Mouse (Mus musculus) megakaryocyte, embryonic 14.5 days (primary cell): ENCODE results near the gene Edn2. TPM values are rescaled to one million over a fixed set of nuclear protein-coding genes. Genes with fewer than 3 reads are reported as not detected.

Experiments
- H3K27me3 ChIP-seq: replicated peaks from 2 replicates; pipeline ENCODE3; 2012; ENCODE audit warnings: inconsistent platforms
- H3K36me3 ChIP-seq: replicated peaks from 2 replicates; pipeline ENCODE3; 2012; ENCODE audit warnings: low read length, inconsistent platforms, mixed read lengths
- H3K4me1 ChIP-seq: 2 replicates; pipeline ENCODE4 v1.6.1; 2012; ENCODE audit warnings: inconsistent platforms
- H3K4me3 ChIP-seq: replicated peaks from 2 replicates; pipeline ENCODE3; 2012; ENCODE audit warnings: moderate library complexity, mild to moderate bottlenecking, inconsistent platforms
- H3K9me3 ChIP-seq: 2 replicates; pipeline ENCODE4 v1.6.1; 2012; ENCODE audit warnings: inconsistent platforms
- FLI1 ChIP-seq: IDR thresholded peaks from 2 replicates; pipeline ENCODE4 v1.6.1; 2012; ENCODE audit warnings: low read length, inconsistent platforms, mixed read lengths
- GATA1 ChIP-seq: IDR thresholded peaks from 3 replicates; pipeline ENCODE4 v1.6.1; 2012; ENCODE audit warnings: mixed read lengths, low read length, inconsistent platforms, borderline replicate concordance
- polyA plus RNA-seq: library from polyadenylated mRNA; stranded (reverse); fragments of >175 nt; gene quantifications from 2 replicates; pipeline ENCODE4 v1.2.3, GENCODE M21; 2012; ENCODE audit warnings: low replicate concordance; ENCODE audit not compliant: insufficient read depth

The Edn2 gene
- polyA plus RNA-seq, 1 experiment, result not detected

- peaks cover 24% of the 10 kb centered on the region for H3K36me3 ChIP-seq
- TF ChIP-seq FLI1, result no peak
- no peak for TF ChIP-seq GATA1
- no peak overlapping the region for H3K4me3 ChIP-seq
Observed at GRCm38 (mm10) chr4:120131441-120132220, 29.4 kb upstream of the Edn2 start.

GRCm38 (mm10) chr4:120134223-120134622 lies 26.8 kb upstream of the Edn2 start:
- TF ChIP-seq FLI1 (no peak), GATA1 (no peak)
- Histone ChIP-seq H3K36me3 (peaks cover 24% of the 10 kb centered on the region), H3K9me3 (no peaks in the 10 kb centered on the region)

More at GRCm38 (mm10) chr4:120131441-120132220, 29.4 kb upstream of the Edn2 start:
- H3K9me3 ChIP-seq, result no peaks in the 10 kb centered on the region
- H3K4me1 ChIP-seq, result no peaks in the 10 kb centered on the region
- H3K27me3 ChIP-seq, result peaks cover 44% of the 10 kb centered on the region

GRCm38 (mm10) chr4:120141810-120142209 lies 19.2 kb upstream of the Edn2 start:
- Histone ChIP-seq H3K36me3 (no peaks in the 10 kb centered on the region), H3K4me1 (peaks cover 3% of the 10 kb centered on the region; the same call in 1 of the 2 replicates), H3K9me3 (peaks cover 2% of the 10 kb centered on the region; the same call in 1 of the 2 replicates), H3K27me3 (peaks cover 81% of the 10 kb centered on the region), H3K4me3 (no peak overlapping the region)
- TF ChIP-seq FLI1, result no peak
- TF ChIP-seq GATA1, result no peak

More at GRCm38 (mm10) chr4:120134223-120134622, 26.8 kb upstream of the Edn2 start:
- H3K27me3 ChIP-seq, result peaks cover 40% of the 10 kb centered on the region
- no peak overlapping the region for H3K4me3 ChIP-seq
- no peaks in the 10 kb centered on the region for H3K4me1 ChIP-seq

- Histone ChIP-seq H3K4me3 (no peak overlapping the region), H3K9me3 (peaks cover 2% of the 10 kb centered on the region; the same call in 1 of the 2 replicates), H3K36me3 (no peaks in the 10 kb centered on the region), H3K27me3 (peaks cover 85% of the 10 kb centered on the region), H3K4me1 (peaks cover 3% of the 10 kb centered on the region; the same call in 1 of the 2 replicates)
- no peak for TF ChIP-seq FLI1
Observed at GRCm38 (mm10) chr4:120142905-120143304, 18.1 kb upstream of the Edn2 start.

- no peak overlapping the region for H3K4me3 ChIP-seq
- H3K9me3 ChIP-seq, result peaks cover 2% of the 10 kb centered on the region; the same call in 1 of the 2 replicates
- H3K27me3 ChIP-seq, result peaks cover 87% of the 10 kb centered on the region
- H3K36me3 ChIP-seq, result no peaks in the 10 kb centered on the region
- no peak for TF ChIP-seq FLI1
- no peak for TF ChIP-seq GATA1
- H3K4me1 ChIP-seq, result peaks cover 13% of the 10 kb centered on the region
Observed at GRCm38 (mm10) chr4:120144343-120144742, 16.7 kb upstream of the Edn2 start.

GRCm38 (mm10) chr4:120145931-120146330 lies 15.1 kb upstream of the Edn2 start:
- peaks cover 2% of the 10 kb centered on the region; the same call in 1 of the 2 replicates for H3K9me3 ChIP-seq
- peaks cover 88% of the 10 kb centered on the region for H3K27me3 ChIP-seq

GRCm38 (mm10) chr4:120148291-120149141 lies 12.5 kb upstream of the Edn2 start:
- no peaks in the 10 kb centered on the region for H3K36me3 ChIP-seq
- no peak for TF ChIP-seq GATA1
- no peak for TF ChIP-seq FLI1
- H3K4me1 ChIP-seq, result peaks cover 13% of the 10 kb centered on the region
- H3K27me3 ChIP-seq, result peaks cover 83% of the 10 kb centered on the region
- H3K4me3 ChIP-seq, result peak overlapping the region; percentile 81
- no peaks in the 10 kb centered on the region for H3K9me3 ChIP-seq

More at GRCm38 (mm10) chr4:120145931-120146330, 15.1 kb upstream of the Edn2 start:
- no peaks in the 10 kb centered on the region for H3K36me3 ChIP-seq
- no peak overlapping the region for H3K4me3 ChIP-seq
- no peak for TF ChIP-seq GATA1
- TF ChIP-seq FLI1, result no peak
- peaks cover 13% of the 10 kb centered on the region for H3K4me1 ChIP-seq

- Histone ChIP-seq H3K9me3 (no peaks in the 10 kb centered on the region), H3K4me1 (peaks cover 13% of the 10 kb centered on the region), H3K27me3 (peaks cover 83% of the 10 kb centered on the region), H3K4me3 (no peak overlapping the region), H3K36me3 (no peaks in the 10 kb centered on the region)
- TF ChIP-seq GATA1 (no peak), FLI1 (no peak)
Observed at GRCm38 (mm10) chr4:120149142-120149524, 11.9 kb upstream of the Edn2 start.

GRCm38 (mm10) chr4:120150345-120150920 lies 10.6 kb upstream of the Edn2 start:
- Histone ChIP-seq H3K4me1 (peaks cover 13% of the 10 kb centered on the region), H3K9me3 (no peaks in the 10 kb centered on the region), H3K36me3 (no peaks in the 10 kb centered on the region), H3K27me3 (peaks cover 82% of the 10 kb centered on the region), H3K4me3 (no peak overlapping the region)
- TF ChIP-seq GATA1, result no peak
- no peak for TF ChIP-seq FLI1
